Mouse (Mus musculus) G1E (cell line): ENCODE measurements at regions not wholly inside any gene's neighbourhood (a gene's known extent, or its start where the extent isn't known, plus 50 kb on each side); places are given as distances from the start of the nearest gene placed in this dataset.

Experiments used
- CTCF ChIP-seq: IDR thresholded peaks from 2 replicates; pipeline ENCODE4 v1.5.1; 2012; ENCODE audit warnings: low read depth, low read length, inconsistent platforms, mixed read lengths
- GATA1 ChIP-seq: IDR thresholded peaks from 2 replicates; pipeline ENCODE4 v1.6.1; 2012; ENCODE audit warnings: borderline replicate concordance, low read length, inconsistent platforms, mixed read lengths
- POLR2AphosphoS5 ChIP-seq: IDR thresholded peaks from 2 replicates; pipeline ENCODE4 v1.6.1; 2012; ENCODE audit warnings: low read depth, low read length, inconsistent platforms; ENCODE audit not compliant: insufficient replicate concordance
- TAL1 ChIP-seq: conservative IDR thresholded peaks from 2 replicates; pipeline ENCODE4 v1.6.1; 2012; ENCODE audit warnings: low read depth, low read length, inconsistent platforms, mixed read lengths

- TF ChIP-seq CTCF (no peak), TAL1 (no peak), POLR2AphosphoS5 (no peak), GATA1 (no peak)
These were observed 354.7 kb upstream of the Meis1 start for GRCm38 (mm10) chr11:19373476-19373875.
